Mouse (Mus musculus) ovary, postnatal 14 days (tissue): ENCODE results near the gene Cdh4.

Source experiments
- DNase-seq: peaks from one replicate; pipeline ENCODE4 v3.0.0; 2022; ENCODE audit warnings: low spot score

The Cdh4 gene

GRCm38 (mm10) chr2:179538535-179538934, 96.3 kb downstream of the Cdh4 start:
- DNase-seq, result no peak

- no peak for DNase-seq
These were observed 97.5 kb downstream of the Cdh4 start for GRCm38 (mm10) chr2:179539532-179540245.

GRCm38 (mm10) chr2:179541096-179541495, 98.9 kb downstream of the Cdh4 start:
- DNase-seq, result no peak

GRCm38 (mm10) chr2:179547627-179548026, 105.4 kb downstream of the Cdh4 start:
- no peak for DNase-seq

GRCm38 (mm10) chr2:179555928-179556327, 113.7 kb downstream of the Cdh4 start:
- DNase-seq, result no peak

- no peak for DNase-seq
These were observed 120.1 kb downstream of the Cdh4 start for GRCm38 (mm10) chr2:179562350-179562749.

GRCm38 (mm10) chr2:179565611-179566010, 123.4 kb downstream of the Cdh4 start:
- DNase-seq, result no peak

- DNase-seq, result no peak
These were observed 125.7 kb downstream of the Cdh4 start for GRCm38 (mm10) chr2:179567886-179568285.

- DNase-seq, result no peak
These were observed 126.9 kb downstream of the Cdh4 start for GRCm38 (mm10) chr2:179569171-179569570.

- DNase-seq, result no peak
These were observed 129.0 kb downstream of the Cdh4 start for GRCm38 (mm10) chr2:179571175-179571769.

GRCm38 (mm10) chr2:179573331-179573730, 131.1 kb downstream of the Cdh4 start:
- DNase-seq, result no peak

GRCm38 (mm10) chr2:179573786-179574185, 131.6 kb downstream of the Cdh4 start:
- no peak for DNase-seq

- DNase-seq, result no peak
These were observed 133.4 kb downstream of the Cdh4 start for GRCm38 (mm10) chr2:179575585-179575984.

- no peak for DNase-seq
These were observed 134.0 kb downstream of the Cdh4 start for GRCm38 (mm10) chr2:179576221-179576620.

- DNase-seq, result no peak
These were observed 136.1 kb downstream of the Cdh4 start for GRCm38 (mm10) chr2:179578329-179578728.

GRCm38 (mm10) chr2:179578842-179579241, 136.6 kb downstream of the Cdh4 start:
- no peak for DNase-seq

GRCm38 (mm10) chr2:179580415-179580814, 138.2 kb downstream of the Cdh4 start:
- no peak for DNase-seq

- no peak for DNase-seq
These were observed 138.8 kb downstream of the Cdh4 start for GRCm38 (mm10) chr2:179581058-179581457.

GRCm38 (mm10) chr2:179582966-179583365, 140.7 kb downstream of the Cdh4 start:
- DNase-seq, result no peak

GRCm38 (mm10) chr2:179584672-179585071, 142.4 kb downstream of the Cdh4 start:
- DNase-seq, result no peak

- no peak for DNase-seq
These were observed 144.2 kb downstream of the Cdh4 start for GRCm38 (mm10) chr2:179586436-179586835.

- DNase-seq, result no peak
These were observed 144.8 kb downstream of the Cdh4 start for GRCm38 (mm10) chr2:179587069-179587468.

GRCm38 (mm10) chr2:179591661-179592060, 149.4 kb downstream of the Cdh4 start:
- DNase-seq, result no peak

GRCm38 (mm10) chr2:179595013-179595412, 152.8 kb downstream of the Cdh4 start:
- DNase-seq, result no peak
